Comparison of ENCODE assay signal across 22 mouse cellular contexts in genomic region chr19:27175617-27176016, GRCm38 (mm10). TPM values are rescaled to one million over a fixed set of nuclear protein-coding genes. Genes with fewer than 3 reads are reported as not detected.
DNase-seq lines count a peak whose midpoint lies in the region; ATAC-seq lines count a peak whose summit lies in the region.
"Had no signal": no experiment of that assay in that cellular context is flagged by ENCODE, and none has a peak within 500 bp of the region (broad histone marks: within the 10 kb centered on the region; RNA-seq: fewer than 3 reads in every experiment).

No protein-coding gene starts in this region.

- no peaks in the 10 kb centered on the region for H3K36me3 ChIP-seq in heart, embryonic 10.5 days
- H3K36me3 ChIP-seq: heart, embryonic 13.5 days; hindbrain, embryonic 12.5 days; limb, embryonic 15.5 days; midbrain, embryonic 12.5 days had no signal

- ATAC-seq in megakaryocyte progenitor cell, adult 5-6 weeks (replicated peaks; ENCODE audit: poor library complexity): no peak
- ATAC-seq: CD4-positive, CD25-positive, alpha-beta regulatory T cell, adult 4 months; forebrain, embryonic 16.5 days had no signal

- no peaks in the 10 kb centered on the region for H3K9me3 ChIP-seq in heart, embryonic 10.5 days
- H3K9me3 ChIP-seq: heart, embryonic 13.5 days; hindbrain, embryonic 12.5 days; limb, embryonic 15.5 days; midbrain, embryonic 12.5 days had no signal

- peaks cover 2% of the 10 kb centered on the region; the same call in 1 of the 2 replicates for H3K4me1 ChIP-seq in heart, embryonic 10.5 days
- H3K4me1 ChIP-seq: hindbrain, embryonic 12.5 days; midbrain, embryonic 12.5 days had no signal

- H3K27ac ChIP-seq in heart, embryonic 10.5 days: no peak overlapping the region
- H3K27ac ChIP-seq: heart, embryonic 13.5 days; hindbrain, embryonic 12.5 days; limb, embryonic 15.5 days; midbrain, embryonic 12.5 days had no signal

- peak; percentile 81 for DNase-seq in gastrocnemius, adult 18-20 months (ENCODE audit: low spot score)
- DNase-seq in gastrocnemius, postnatal 10 days: no peak
- DNase-seq in heart, adult 9 months (ENCODE audit: low spot score in 2 of 2): peak; percentile 52 to 70
- DNase-seq in heart, embryonic 10.5 days (ENCODE audit: low spot score): no peak
- peak; percentile 72 for DNase-seq in gastrocnemius, postnatal 25 days
- DNase-seq in large intestine, adult 2 months (ENCODE audit: low read depth, low spot score): peak; percentile 57
- DNase-seq in c-Kit-positive CD71-positive TER-119-positive erythroid progenitor cells, embryonic 14.5 days (ENCODE audit: low spot score): no peak
- DNase-seq: cerebellum, adult 9-10 months; kidney, adult 11 months; kidney, postnatal 4 days; layer of hippocampus, adult 9-11 months; left cerebral cortex, postnatal 4 days; lung, adult 18-20 months; lung, postnatal 10 days had no signal

- no peaks in the 10 kb centered on the region for H3K27me3 ChIP-seq in heart, embryonic 10.5 days (ENCODE audit: insufficient read depth, poor library complexity, severe bottlenecking)
- H3K27me3 ChIP-seq: heart, embryonic 13.5 days; hindbrain, embryonic 12.5 days; limb, embryonic 15.5 days; midbrain, embryonic 12.5 days had no signal

- WGBS in heart, embryonic 10.5 days: 71% methylated on average over 1 of the region's 1 CpGs
- 37% methylated on average over 1 of the region's 1 CpGs for WGBS in large intestine, adult 2 months

- H3K4me3 ChIP-seq in heart, embryonic 10.5 days: no peak overlapping the region
- H3K4me3 ChIP-seq: heart, embryonic 13.5 days; hindbrain, embryonic 12.5 days; limb, embryonic 15.5 days; midbrain, embryonic 12.5 days had no signal

RNA-seq across cellular contexts. Expression of gene Vldlr, which starts 40.7 kb away (rescaled TPM):
- total RNA-seq in gastrocnemius, adult 18-20 months (2021): 100 to 1,000 TPM in 1 of 2 experiments, 10 to 100 TPM in 1; 99.4 to 104 TPM
- 10 to 100 TPM; 40.8 to 41.9 TPM for total RNA-seq in gastrocnemius, postnatal 10 days (2021)
- 8.9 and 11.6 TPM in 2 replicates for polyA plus RNA-seq in heart, embryonic 10.5 days (2016; fragmentation: Nextera tagmentation; extraction: Ambion mirVana)
- 10 to 100 TPM; 58.5 to 67.2 TPM for total RNA-seq in gastrocnemius, postnatal 25 days (2021)
- polyA plus RNA-seq in large intestine, adult 2 months (2012; rRNA removed): 1.7 and 2.7 TPM in 2 replicates
- 0.29 and 0.67 TPM in 2 replicates for total RNA-seq in megakaryocyte progenitor cell, adult 5-6 weeks (2015)
- total RNA-seq in megakaryocyte progenitor cell, adult 5-6 weeks (2017): 0.79 and 1.6 TPM in 2 replicates
- total RNA-seq: megakaryocyte, adult 5-6 weeks had no signal
- polyA plus RNA-seq: CD4-positive, CD25-positive, alpha-beta regulatory T cell, adult 4 months had no signal

Comparison
In these comparisons a context has a peak if more than half of its experiments do, and no peak if none do; other contexts are left out.
1. DNase-seq: peak in gastrocnemius, adult 18-20 months (single experiment), heart, adult 9 months (2 of 2), gastrocnemius, postnatal 25 days (single experiment) and large intestine, adult 2 months (single experiment); none in gastrocnemius, postnatal 10 days (single experiment), heart, embryonic 10.5 days (single experiment) and c-Kit-positive CD71-positive TER-119-positive erythroid progenitor cells, embryonic 14.5 days (single experiment).
2. RNA of gene Vldlr, which starts 40.7 kb away (total RNA-seq): 99.4 to 104 TPM in gastrocnemius, adult 18-20 months, 58.5 to 67.2 TPM in gastrocnemius, postnatal 25 days and 40.8 to 41.9 TPM in gastrocnemius, postnatal 10 days; 0.29 to 1.6 TPM in megakaryocyte progenitor cell, adult 5-6 weeks; every median in the first group is over 10 times any median in the second.